9 mouse cellular contexts compared by ENCODE assay signal in genomic region chr8:87836866-87837265, GRCm38 (mm10).
DNase-seq lines count a peak whose midpoint lies in the region; ATAC-seq lines count a peak whose summit lies in the region.
"Had no signal": no experiment of that assay in that cellular context is flagged by ENCODE, and none has a peak within 500 bp of the region (broad histone marks: within the 10 kb centered on the region; RNA-seq: fewer than 3 reads in every experiment).

No protein-coding gene starts in this region.

- peak; percentile 84 for ATAC-seq in embryonic facial prominence, embryonic 13.5 days (ENCODE audit: insufficient number of reproducible peaks, insufficient read depth, low FRiP score, low TSS enrichment, low read depth)
- peak; percentile 48; the same call in 1 of the 2 replicates for ATAC-seq in kidney, embryonic 14.5 days (ENCODE audit: low FRiP score, low TSS enrichment)
- peak; percentile 81 for ATAC-seq in neural tube, embryonic 13.5 days (ENCODE audit: low read depth)
- ATAC-seq in erythroblast, adult 5-6 weeks (replicated peaks; ENCODE audit: low FRiP score, poor library complexity, severe bottlenecking), result no peak
- ATAC-seq in monocyte, adult 5-6 weeks (replicated peaks; ENCODE audit: insufficient number of reproducible peaks, low FRiP score, low TSS enrichment, poor library complexity, severe bottlenecking), result no peak
- ATAC-seq: Patski had no signal

- no peaks in the 10 kb centered on the region for H3K9me3 ChIP-seq in embryonic facial prominence, embryonic 13.5 days
- H3K9me3 ChIP-seq in kidney, embryonic 14.5 days (ENCODE audit: control insufficient read depth, low read length), result no peaks in the 10 kb centered on the region
- no peaks in the 10 kb centered on the region for H3K9me3 ChIP-seq in limb, embryonic 10.5 days (replicated peaks)
- H3K9me3 ChIP-seq in neural tube, embryonic 13.5 days, result no peaks in the 10 kb centered on the region

- no peaks in the 10 kb centered on the region for H3K27me3 ChIP-seq in embryonic facial prominence, embryonic 13.5 days
- no peaks in the 10 kb centered on the region for H3K27me3 ChIP-seq in kidney, embryonic 14.5 days (ENCODE audit: control insufficient read depth, insufficient read depth, low read length)
- H3K27me3 ChIP-seq in limb, embryonic 10.5 days (ENCODE audit: low read depth, poor library complexity, severe bottlenecking), result no peaks in the 10 kb centered on the region
- H3K27me3 ChIP-seq in neural tube, embryonic 13.5 days, result no peaks in the 10 kb centered on the region

- H3K4me1 ChIP-seq in embryonic facial prominence, embryonic 13.5 days, result peaks cover 68% of the 10 kb centered on the region
- H3K4me1 ChIP-seq in kidney, embryonic 14.5 days (ENCODE audit: control insufficient read depth, insufficient read depth, low read length), result peaks cover 64% of the 10 kb centered on the region
- H3K4me1 ChIP-seq in limb, embryonic 10.5 days, result peaks cover 79% of the 10 kb centered on the region
- peaks cover 72% of the 10 kb centered on the region for H3K4me1 ChIP-seq in neural tube, embryonic 13.5 days (replicated peaks)

- peak; percentile 50 for DNase-seq in ZHBTc4 (ENCODE audit: low read depth, low spot score)
- DNase-seq in heart, adult 9 months (ENCODE audit: low spot score in 2 of 2), result peak; percentile 56 to 60
- DNase-seq in limb, embryonic 10.5 days (ENCODE audit: low spot score), result peak; percentile 86

- 4% methylated on average over 16 of the region's 16 CpGs for WGBS in embryonic facial prominence, embryonic 13.5 days
- 12% methylated on average over 16 of the region's 16 CpGs for WGBS in kidney, embryonic 14.5 days
- 2% methylated on average over 16 of the region's 16 CpGs for WGBS in limb, embryonic 10.5 days
- WGBS in neural tube, embryonic 13.5 days, result 5% methylated on average over 16 of the region's 16 CpGs

- H3K9ac ChIP-seq in embryonic facial prominence, embryonic 13.5 days, result no peak overlapping the region
- H3K9ac ChIP-seq in kidney, embryonic 14.5 days (ENCODE audit: low read depth, low read length), result no peak overlapping the region
- peak overlapping the region; percentile 61 for H3K9ac ChIP-seq in neural tube, embryonic 13.5 days

- H3K36me3 ChIP-seq in embryonic facial prominence, embryonic 13.5 days, result 0 out of 2 replicates have a peak, but pooled peaks cover 7% of the 10 kb centered on the region
- no peaks in the 10 kb centered on the region for H3K36me3 ChIP-seq in kidney, embryonic 14.5 days (ENCODE audit: control insufficient read depth, insufficient read depth, low read length)
- H3K36me3 ChIP-seq in limb, embryonic 10.5 days, result peaks cover 9% of the 10 kb centered on the region
- H3K36me3 ChIP-seq in neural tube, embryonic 13.5 days, result no peaks in the 10 kb centered on the region

- H3K4me2 ChIP-seq in embryonic facial prominence, embryonic 13.5 days, result peak overlapping the region; percentile 48
- H3K4me2 ChIP-seq in kidney, embryonic 14.5 days (replicated peaks; ENCODE audit: low read depth, low read length), result peak overlapping the region; percentile 17; the same call in 1 of the 2 replicates
- peak overlapping the region; percentile 38 for H3K4me2 ChIP-seq in neural tube, embryonic 13.5 days

- H3K4me3 ChIP-seq in embryonic facial prominence, embryonic 13.5 days, result 0 out of 2 replicates have a peak overlapping the region, but pooled peaks have one; percentile 4
- H3K4me3 ChIP-seq in kidney, embryonic 14.5 days (ENCODE audit: low read length), result no peak overlapping the region
- peak overlapping the region; percentile 42 for H3K4me3 ChIP-seq in limb, embryonic 10.5 days
- no peak overlapping the region for H3K4me3 ChIP-seq in neural tube, embryonic 13.5 days

- H3K27ac ChIP-seq in embryonic facial prominence, embryonic 13.5 days, result peak overlapping the region; percentile 81
- peak overlapping the region; percentile 7; the same call in 1 of the 2 replicates for H3K27ac ChIP-seq in kidney, embryonic 14.5 days (ENCODE audit: low read depth, low read length)
- H3K27ac ChIP-seq in limb, embryonic 10.5 days, result peak overlapping the region; percentile 91
- peak overlapping the region; percentile 94 for H3K27ac ChIP-seq in neural tube, embryonic 13.5 days (replicated peaks)

Comparison
In these comparisons a context has a peak if more than half of its experiments do, and no peak if none do; other contexts are left out.
1. ATAC-seq: peak in embryonic facial prominence, embryonic 13.5 days (single experiment), kidney, embryonic 14.5 days (single experiment) and neural tube, embryonic 13.5 days (single experiment); none in erythroblast, adult 5-6 weeks (single experiment) and monocyte, adult 5-6 weeks (single experiment).
2. H3K27ac ChIP-seq: peak in every context shown above with its lines; median percentile 94 in neural tube, embryonic 13.5 days; 91 in limb, embryonic 10.5 days; 81 in embryonic facial prominence, embryonic 13.5 days; 7 in kidney, embryonic 14.5 days.
3. H3K4me3 ChIP-seq: peak in embryonic facial prominence, embryonic 13.5 days (single experiment) and limb, embryonic 10.5 days (single experiment); none in kidney, embryonic 14.5 days (single experiment) and neural tube, embryonic 13.5 days (single experiment).
4. Peak in every context shown above with its lines, with median percentiles within 50 percentile points of each other: DNase-seq and H3K4me2 ChIP-seq.